Mouse (Mus musculus) erythroblast, embryonic 14.5 days (primary cell): ENCODE data around the gene Rad51b.

Experiments
- GATA1 ChIP-seq: IDR thresholded peaks from 2 replicates; pipeline ENCODE4 v1.6.1; 2012; ENCODE audit warnings: low read length, inconsistent platforms, mixed read lengths
- TAL1 ChIP-seq: IDR thresholded peaks from 3 replicates; pipeline ENCODE4 v1.6.1; 2012; ENCODE audit warnings: low read length, inconsistent platforms, mixed read lengths

DNA sequence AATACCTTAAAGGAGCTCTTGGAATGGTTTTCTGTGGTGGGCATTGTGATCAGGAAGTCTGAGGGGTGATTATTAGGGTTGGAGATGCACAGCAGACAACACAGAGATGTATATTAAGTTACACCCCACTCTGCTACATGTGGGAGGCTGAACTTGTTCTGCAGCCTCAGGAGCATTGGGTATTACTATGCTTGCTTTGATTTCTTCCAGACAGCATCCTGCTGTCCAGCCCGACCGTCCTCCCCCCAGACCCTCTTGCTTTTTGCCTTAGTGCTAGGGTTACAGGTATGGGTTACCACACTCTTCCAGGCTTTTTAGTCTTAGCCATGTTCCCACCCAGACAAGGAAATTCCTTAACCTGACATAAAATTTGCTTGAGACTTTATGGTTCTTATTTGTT is 30.8 kb downstream of the Rad51b start:
- no peak for TF ChIP-seq GATA1
- TF ChIP-seq TAL1, result no peak
